In genomic region chr17:46856471-46857360, GRCm38 (mm10) we compare ENCODE assay signal across 8 mouse cellular contexts. TPM values are rescaled to one million over a fixed set of nuclear protein-coding genes. Genes with fewer than 3 reads are reported as not detected.
A peak's percentile ranks its signal among the peaks of the same experiment; 100 is the strongest.
DNase-seq lines count a peak whose midpoint lies in the region; ATAC-seq lines count a peak whose summit lies in the region.

No protein-coding gene starts in this region.

- H3K27ac ChIP-seq in embryonic facial prominence, embryonic 15.5 days (replicated peaks): peak overlapping the region; percentile 100
- peak overlapping the region; percentile 100 for H3K27ac ChIP-seq in heart, embryonic 11.5 days (ENCODE audit: low read depth, low read length)
- H3K27ac ChIP-seq in kidney, embryonic 16.5 days (ENCODE audit: low read length): peak overlapping the region; percentile 100
- H3K27ac ChIP-seq in liver, embryonic 13.5 days: peak overlapping the region; percentile 96
- peak overlapping the region; percentile 100 for H3K27ac ChIP-seq in stomach, embryonic 14.5 days (ENCODE audit: low read length)

- under 1% methylated on average over 87 of the region's 87 CpGs for WGBS in embryonic facial prominence, embryonic 15.5 days
- WGBS in heart, embryonic 11.5 days (ENCODE audit: insufficient replicate concordance): under 1% methylated on average over 78 of the region's 87 CpGs
- under 1% methylated on average over 87 of the region's 87 CpGs for WGBS in kidney, embryonic 16.5 days
- WGBS in liver, embryonic 13.5 days (ENCODE audit: insufficient replicate concordance): 0% methylated on average over 86 of the region's 87 CpGs
- under 1% methylated on average over 87 of the region's 87 CpGs for WGBS in stomach, embryonic 14.5 days

- peak overlapping the region; percentile 56 for H3K4me2 ChIP-seq in embryonic facial prominence, embryonic 15.5 days (replicated peaks)
- H3K4me2 ChIP-seq in heart, embryonic 11.5 days: peak overlapping the region; percentile 64
- peak overlapping the region; percentile 79 for H3K4me2 ChIP-seq in kidney, embryonic 16.5 days (replicated peaks; ENCODE audit: low read depth, low read length)
- peak overlapping the region; percentile 73 for H3K4me2 ChIP-seq in liver, embryonic 13.5 days
- peak overlapping the region; percentile 61 for H3K4me2 ChIP-seq in stomach, embryonic 14.5 days (replicated peaks; ENCODE audit: low read depth, low read length)

- no peaks in the 10 kb centered on the region for H3K27me3 ChIP-seq in embryonic facial prominence, embryonic 15.5 days
- H3K27me3 ChIP-seq in heart, embryonic 11.5 days (ENCODE audit: control insufficient read depth, insufficient read depth, low read length): no peaks in the 10 kb centered on the region
- no peaks in the 10 kb centered on the region for H3K27me3 ChIP-seq in kidney, embryonic 16.5 days (ENCODE audit: insufficient read depth, low read length)
- H3K27me3 ChIP-seq in liver, embryonic 13.5 days: no peaks in the 10 kb centered on the region
- H3K27me3 ChIP-seq in stomach, embryonic 14.5 days (ENCODE audit: control insufficient read depth, insufficient read depth, low read length): no peaks in the 10 kb centered on the region

- no peaks in the 10 kb centered on the region for H3K36me3 ChIP-seq in embryonic facial prominence, embryonic 15.5 days
- no peaks in the 10 kb centered on the region for H3K36me3 ChIP-seq in heart, embryonic 11.5 days (ENCODE audit: control insufficient read depth, insufficient read depth, low read length)
- no peaks in the 10 kb centered on the region for H3K36me3 ChIP-seq in kidney, embryonic 16.5 days (ENCODE audit: insufficient read depth, low read length)
- no peaks in the 10 kb centered on the region for H3K36me3 ChIP-seq in liver, embryonic 13.5 days
- H3K36me3 ChIP-seq in stomach, embryonic 14.5 days (ENCODE audit: control insufficient read depth, insufficient read depth, low read length): no peaks in the 10 kb centered on the region

- H3K4me1 ChIP-seq in embryonic facial prominence, embryonic 15.5 days: peaks cover 18% of the 10 kb centered on the region
- peaks cover 31% of the 10 kb centered on the region for H3K4me1 ChIP-seq in heart, embryonic 11.5 days (ENCODE audit: control insufficient read depth, insufficient read depth, low read length)
- H3K4me1 ChIP-seq in kidney, embryonic 16.5 days (ENCODE audit: insufficient read depth, low read length): peaks cover 35% of the 10 kb centered on the region
- H3K4me1 ChIP-seq in liver, embryonic 13.5 days (replicated peaks): peaks cover 43% of the 10 kb centered on the region
- H3K4me1 ChIP-seq in stomach, embryonic 14.5 days (ENCODE audit: control insufficient read depth, insufficient read depth, low read length): peaks cover 19% of the 10 kb centered on the region

- peak overlapping the region; percentile 87 for H3K4me3 ChIP-seq in embryonic facial prominence, embryonic 15.5 days (replicated peaks)
- H3K4me3 ChIP-seq in heart, embryonic 11.5 days (ENCODE audit: low read depth, low read length): peak overlapping the region; percentile 86
- H3K4me3 ChIP-seq in kidney, embryonic 16.5 days (ENCODE audit: low read length): peak overlapping the region; percentile 96
- H3K4me3 ChIP-seq in liver, embryonic 13.5 days (replicated peaks): peak overlapping the region; percentile 88
- H3K4me3 ChIP-seq in stomach, embryonic 14.5 days (ENCODE audit: low read depth, low read length): peak overlapping the region; percentile 96

- H3K9me3 ChIP-seq in embryonic facial prominence, embryonic 15.5 days (replicated peaks): no peaks in the 10 kb centered on the region
- H3K9me3 ChIP-seq in heart, embryonic 11.5 days (replicated peaks; ENCODE audit: control insufficient read depth, low read length): no peaks in the 10 kb centered on the region
- H3K9me3 ChIP-seq in kidney, embryonic 16.5 days (ENCODE audit: low read length): no peaks in the 10 kb centered on the region
- H3K9me3 ChIP-seq in liver, embryonic 13.5 days (replicated peaks): no peaks in the 10 kb centered on the region
- H3K9me3 ChIP-seq in stomach, embryonic 14.5 days (ENCODE audit: control insufficient read depth, low read depth, low read length): no peaks in the 10 kb centered on the region

- H3K9ac ChIP-seq in embryonic facial prominence, embryonic 15.5 days: peak overlapping the region; percentile 100
- H3K9ac ChIP-seq in heart, embryonic 11.5 days (ENCODE audit: low read depth, low read length): peak overlapping the region; percentile 100
- H3K9ac ChIP-seq in kidney, embryonic 16.5 days (replicated peaks; ENCODE audit: low read length): peak overlapping the region; percentile 100
- peak overlapping the region; percentile 98 for H3K9ac ChIP-seq in liver, embryonic 13.5 days
- H3K9ac ChIP-seq in stomach, embryonic 14.5 days (replicated peaks; ENCODE audit: low read depth, low read length): peak overlapping the region; percentile 100

- peak; percentile 64 for DNase-seq in 3T3-L1 (ENCODE audit: low read depth, low spot score)
- DNase-seq in adrenal gland, postnatal 4 days (ENCODE audit: low spot score in 2 of 2): peak; percentile 52 to 62
- DNase-seq in liver, embryonic 13.5 days: peak; percentile 45
- DNase-seq in neural tube, embryonic 10.5 days (ENCODE audit: extremely low spot score, low spot score): peak; percentile 78

- ATAC-seq in embryonic facial prominence, embryonic 15.5 days (ENCODE audit: insufficient number of reproducible peaks, low FRiP score, low TSS enrichment, low read depth): no peak
- ATAC-seq in heart, embryonic 11.5 days (replicated peaks; ENCODE audit: insufficient number of reproducible peaks, low FRiP score, low TSS enrichment): 0 out of 2 replicates have a peak, but pooled peaks have one; percentile 35
- peak; percentile 44 for ATAC-seq in kidney, embryonic 16.5 days (ENCODE audit: low FRiP score, low TSS enrichment)
- ATAC-seq in liver, embryonic 13.5 days (ENCODE audit: low read depth): peak; percentile 75
- 0 out of 2 replicates have a peak, but pooled peaks have one; percentile 11 for ATAC-seq in stomach, embryonic 14.5 days (ENCODE audit: insufficient number of reproducible peaks, insufficient read depth, low FRiP score, low read depth)

RNA-seq across cellular contexts. Expression of gene Bicral, which starts 1.6 kb away (rescaled TPM):
- 10 to 100 TPM; 21.6 to 24.8 TPM for total RNA-seq in adrenal gland, postnatal 4 days (2021)
- 4.5 and 5.3 TPM in 2 replicates for polyA plus RNA-seq in embryonic facial prominence, embryonic 15.5 days (2015; fragmentation: Nextera tagmentation; extraction: Ambion mirVana)
- 4.1 and 4.9 TPM in 2 replicates for polyA plus RNA-seq in heart, embryonic 11.5 days (2014; fragmentation: Nextera tagmentation; extraction: Ambion mirVana)
- 3.2 and 3.6 TPM in 2 replicates for polyA plus RNA-seq in kidney, embryonic 16.5 days (2015; fragmentation: Nextera tagmentation; extraction: Ambion mirVana)
- polyA plus RNA-seq in liver, embryonic 13.5 days (2015; fragmentation: Nextera tagmentation; extraction: Ambion mirVana): 2.6 and 3.6 TPM in 2 replicates
- 6.0 and 6.6 TPM in 2 replicates for polyA plus RNA-seq in stomach, embryonic 14.5 days (2014; fragmentation: Nextera tagmentation; extraction: Ambion mirVana)

RNA-seq across cellular contexts. Expression of gene Tbcc, which starts 33.8 kb away (rescaled TPM):
- 10 to 100 TPM; 26.1 to 27.4 TPM for total RNA-seq in adrenal gland, postnatal 4 days (2021)
- polyA plus RNA-seq in embryonic facial prominence, embryonic 15.5 days (2015; fragmentation: Nextera tagmentation; extraction: Ambion mirVana): 59.7 and 62.7 TPM in 2 replicates
- 53.4 and 54.1 TPM in 2 replicates for polyA plus RNA-seq in heart, embryonic 11.5 days (2014; fragmentation: Nextera tagmentation; extraction: Ambion mirVana)
- polyA plus RNA-seq in kidney, embryonic 16.5 days (2015; fragmentation: Nextera tagmentation; extraction: Ambion mirVana): 49.8 and 54.7 TPM in 2 replicates
- 22.4 and 24.9 TPM in 2 replicates for polyA plus RNA-seq in liver, embryonic 13.5 days (2015; fragmentation: Nextera tagmentation; extraction: Ambion mirVana)
- polyA plus RNA-seq in stomach, embryonic 14.5 days (2014; fragmentation: Nextera tagmentation; extraction: Ambion mirVana): 52.6 and 54.3 TPM in 2 replicates

RNA-seq across cellular contexts. Expression of gene Prph2, which starts 53.5 kb away (rescaled TPM):
- total RNA-seq in adrenal gland, postnatal 4 days (2021): not detected
- not detected in 2 replicates for polyA plus RNA-seq in embryonic facial prominence, embryonic 15.5 days (2015; fragmentation: Nextera tagmentation; extraction: Ambion mirVana)
- polyA plus RNA-seq in heart, embryonic 11.5 days (2014; fragmentation: Nextera tagmentation; extraction: Ambion mirVana): not detected in 2 replicates
- 0.09 and 0.14 TPM in 2 replicates for polyA plus RNA-seq in kidney, embryonic 16.5 days (2015; fragmentation: Nextera tagmentation; extraction: Ambion mirVana)
- polyA plus RNA-seq in liver, embryonic 13.5 days (2015; fragmentation: Nextera tagmentation; extraction: Ambion mirVana): not detected in 2 replicates
- polyA plus RNA-seq in stomach, embryonic 14.5 days (2014; fragmentation: Nextera tagmentation; extraction: Ambion mirVana): not detected in 2 replicates
